Mouse (Mus musculus) thymus, adult 2 months (tissue): Measurements from ENCODE around the gene Gpr176. TPM values are rescaled to one million over a fixed set of nuclear protein-coding genes. Genes with fewer than 3 reads are reported as not detected.

Experiments
- DNase-seq: peaks from one replicate; pipeline ENCODE4 v3.0.0; 2021
- H3K27ac ChIP-seq: fragments of 200-500 bp; 2 replicates; pipeline ENCODE4 v1.5.1; 2012; ENCODE audit warnings: low read length, control low read depth; ENCODE audit not compliant: control insufficient read depth, insufficient read depth
- H3K27me3 ChIP-seq: fragments of 200-500 bp; 2 replicates; pipeline ENCODE4 v1.6.1; 2012; ENCODE audit warnings: mild to moderate bottlenecking, low read length, moderate library complexity, mixed read lengths; ENCODE audit not compliant: control insufficient read depth, insufficient read depth
- H3K36me3 ChIP-seq: fragments of 200-500 bp; 2 replicates; pipeline ENCODE4 v1.6.1; 2012; ENCODE audit warnings: mild to moderate bottlenecking, low read length, moderate library complexity; ENCODE audit not compliant: control insufficient read depth, insufficient read depth
- H3K4me1 ChIP-seq: fragments of 200-500 bp; replicated peaks from 2 replicates; pipeline ENCODE4 v1.6.1; 2012; ENCODE audit warnings: low read length; ENCODE audit not compliant: control insufficient read depth, insufficient read depth
- H3K4me3 ChIP-seq: fragments of 200-500 bp; 2 replicates; pipeline ENCODE4 v1.5.1; 2012; ENCODE audit warnings: mild to moderate bottlenecking, low read length, control low read depth, moderate library complexity; ENCODE audit not compliant: control insufficient read depth, insufficient read depth
- CTCF ChIP-seq: fragments of 200-500 bp; IDR thresholded peaks from 2 replicates; pipeline ENCODE4 v1.5.1; 2012; ENCODE audit warnings: mild to moderate bottlenecking, control low read depth, low read length, moderate library complexity, borderline replicate concordance; ENCODE audit not compliant: control insufficient read depth, poor library complexity, insufficient read depth; ENCODE audit errors: extremely low read depth
- POLR2A ChIP-seq: fragments of 200-500 bp; IDR thresholded peaks from 2 replicates; pipeline ENCODE4 v1.6.1; 2012; ENCODE audit warnings: mild to moderate bottlenecking, low read length, control low read depth, moderate library complexity; ENCODE audit not compliant: control insufficient read depth, poor library complexity, insufficient read depth; ENCODE audit errors: extremely low read depth
- WGBS: fragments of 180-500 bp; shearing (Covaris S2); methylation state at CpG from one replicate; pipeline ENCODE4 v1.1.7; 2018; 5-methylcytosine and 5-hydroxymethylcytosine counted together
- polyA plus RNA-seq: library from polyadenylated mRNA; depleted of rRNA; stranded (reverse); fragments of >200 nt; gene quantifications from 2 replicates; pipeline ENCODE4 v1.2.3, GENCODE M21; 2012

The Gpr176 gene
- polyA plus RNA-seq, 1 experiment, result 0.30 TPM

- peaks cover 4% of the 10 kb centered on the region for H3K4me1 ChIP-seq
- TF ChIP-seq CTCF (no peak), POLR2A (no peak)
- no peak overlapping the region for H3K4me3 ChIP-seq
- H3K27me3 ChIP-seq, result no peaks in the 10 kb centered on the region
- H3K36me3 ChIP-seq, result no peaks in the 10 kb centered on the region
- WGBS, result 90% methylated on average over 5 of the region's 5 CpGs
- DNase-seq, result no peak
- H3K27ac ChIP-seq, result no peak overlapping the region
Measured at GRCm38 (mm10) chr2:118390072-118390471, 16.9 kb upstream of the Gpr176 start.

DNA sequence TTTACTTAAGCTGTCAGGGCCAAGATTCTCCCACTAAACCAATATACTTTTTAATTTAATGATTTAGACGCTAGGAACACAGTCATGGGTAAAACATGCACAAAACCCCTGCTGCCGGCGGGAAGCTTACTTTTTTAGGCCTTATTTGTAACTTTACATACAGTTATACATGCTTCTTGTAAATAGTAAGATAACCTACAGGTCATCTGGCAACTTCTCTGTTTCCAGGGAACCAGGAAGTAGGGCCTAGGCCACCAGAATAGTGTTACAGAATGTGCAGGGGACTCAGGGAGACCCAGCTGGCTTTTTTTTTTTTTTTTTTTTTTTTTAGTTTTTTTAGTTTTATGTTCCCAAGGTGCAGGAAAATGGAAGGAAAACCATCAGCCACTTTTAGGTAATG is 16.4 kb upstream of the Gpr176 start:
- H3K4me3 ChIP-seq, result no peak overlapping the region
- no peak for DNase-seq

GRCm38 (mm10) chr2:118388341-118389335 is 15.4 kb upstream of the Gpr176 start, which contains the start of gene Eif2ak4:
Gene Eif2ak4 (plus strand): TSS chr2:118388618.
- Histone ChIP-seq H3K27ac (no peak within 1 kb of the TSS), H3K36me3 (no peaks in the 10 kb centered on the region), H3K4me1 (peaks cover 4% of the 10 kb centered on the region), H3K4me3 (peak within 1 kb of the TSS; percentile 91), H3K27me3 (no peaks in the 10 kb centered on the region)
- WGBS, result under 1% methylated on average over 61 of the region's 61 CpGs
- peak; percentile 99 for DNase-seq
- TF ChIP-seq CTCF (0 out of 2 replicates have a peak, but pooled peaks have one; percentile 10), POLR2A (peak; percentile 44; the same call in 1 of the 2 replicates)

More for the DNA sequence above, 16.4 kb upstream of the Gpr176 start:
- Histone ChIP-seq H3K36me3 (no peaks in the 10 kb centered on the region), H3K4me1 (peaks cover 4% of the 10 kb centered on the region), H3K27me3 (no peaks in the 10 kb centered on the region), H3K27ac (no peak overlapping the region)
- TF ChIP-seq CTCF (no peak), POLR2A (no peak)
- WGBS, result 37% methylated on average over 3 of the region's 3 CpGs

- TF ChIP-seq CTCF (no peak), POLR2A (no peak)
- H3K27ac ChIP-seq, result no peak overlapping the region
Measured at GRCm38 (mm10) chr2:118383387-118383786, 10.2 kb upstream of the Gpr176 start.

DNA sequence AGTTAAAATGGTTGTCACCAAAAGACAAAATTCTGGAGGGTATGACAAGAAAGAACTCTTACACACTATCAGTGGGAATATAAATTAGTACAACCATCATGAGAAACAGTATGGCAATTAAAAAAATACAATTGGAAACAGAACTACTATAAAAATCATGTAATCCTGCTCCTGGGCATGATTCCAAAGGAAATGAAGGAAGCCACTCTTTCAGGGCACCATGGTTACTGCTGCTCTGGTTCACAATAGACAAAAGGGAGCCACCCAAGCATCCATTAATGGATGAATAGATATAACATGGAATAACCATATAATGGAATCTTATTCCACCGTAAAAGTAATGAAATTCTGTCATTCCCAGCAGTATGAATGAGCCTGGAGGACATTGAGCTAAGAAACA is 6.5 kb upstream of the Gpr176 start:
- DNase-seq, result no peak
- 91% methylated on average over 1 of the region's 1 CpGs for WGBS
- no peaks in the 10 kb centered on the region for H3K36me3 ChIP-seq
- no peak for TF ChIP-seq CTCF
- no peak overlapping the region for H3K27ac ChIP-seq
- H3K27me3 ChIP-seq, result no peaks in the 10 kb centered on the region
- H3K4me1 ChIP-seq, result no peaks in the 10 kb centered on the region
- no peak overlapping the region for H3K4me3 ChIP-seq

More at GRCm38 (mm10) chr2:118383387-118383786, 10.2 kb upstream of the Gpr176 start:
- no peak for DNase-seq
- Histone ChIP-seq H3K4me3 (no peak overlapping the region), H3K27me3 (no peaks in the 10 kb centered on the region), H3K36me3 (no peaks in the 10 kb centered on the region), H3K4me1 (no peaks in the 10 kb centered on the region)
- WGBS, result 84% methylated on average over 5 of the region's 5 CpGs

GRCm38 (mm10) chr2:118375931-118376330 is 2.7 kb upstream of the Gpr176 start:
- TF ChIP-seq POLR2A, result no peak
- no peak for TF ChIP-seq CTCF
- H3K4me3 ChIP-seq, result no peak overlapping the region
- no peaks in the 10 kb centered on the region for H3K36me3 ChIP-seq
- peaks cover 8% of the 10 kb centered on the region; the same call in 1 of the 2 replicates for H3K27me3 ChIP-seq
- H3K4me1 ChIP-seq, result peaks cover 17% of the 10 kb centered on the region
- no peak overlapping the region for H3K27ac ChIP-seq
- DNase-seq, result no peak

GRCm38 (mm10) chr2:118375522-118375921 is 2.3 kb upstream of the Gpr176 start:
- H3K27ac ChIP-seq, result no peak overlapping the region
- H3K36me3 ChIP-seq, result no peaks in the 10 kb centered on the region
- no peak for TF ChIP-seq CTCF
- TF ChIP-seq POLR2A, result no peak
- peaks cover 17% of the 10 kb centered on the region for H3K4me1 ChIP-seq
- DNase-seq, result no peak
- WGBS, result 41% methylated on average over 1 of the region's 1 CpGs
- peaks cover 11% of the 10 kb centered on the region for H3K27me3 ChIP-seq
- no peak overlapping the region for H3K4me3 ChIP-seq
